Mouse (Mus musculus): ENCODE results near the gene Hs3st3b1.

DNA sequence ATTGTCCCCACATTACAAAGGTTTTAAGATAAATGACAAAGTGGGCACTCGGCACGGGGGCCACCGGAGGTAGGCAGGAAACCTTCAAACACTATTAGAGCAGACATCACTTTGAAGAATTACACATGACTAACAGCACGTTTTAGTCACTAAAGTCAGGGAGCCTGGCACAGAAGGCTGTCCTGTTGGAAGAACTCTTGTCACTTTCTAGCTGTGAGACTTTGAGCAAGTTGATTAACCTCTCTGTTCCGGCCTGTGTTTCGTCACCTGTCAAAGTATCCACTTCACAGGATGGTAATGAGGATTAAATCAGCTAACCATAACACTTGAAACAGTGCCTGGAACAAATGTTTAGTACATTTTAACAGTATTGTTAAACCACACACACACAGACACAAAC, 4.5 kb downstream of the Hs3st3b1 start:
- TF ChIP-seq CTCF (IDR thresholded peaks at IDR 0.05; ENCODE audit: extremely low read depth, insufficient read depth, insufficient read length, insufficient replicate concordance): no peak
- no peak for TF ChIP-seq POLR2A (IDR thresholded peaks at IDR 0.05; ENCODE audit: low read depth, low read length)

Data from spleen, adult 2 months (tissue).